Mouse (Mus musculus): ENCODE data around the gene Tmem141.

Gene Tmem141

DNA sequence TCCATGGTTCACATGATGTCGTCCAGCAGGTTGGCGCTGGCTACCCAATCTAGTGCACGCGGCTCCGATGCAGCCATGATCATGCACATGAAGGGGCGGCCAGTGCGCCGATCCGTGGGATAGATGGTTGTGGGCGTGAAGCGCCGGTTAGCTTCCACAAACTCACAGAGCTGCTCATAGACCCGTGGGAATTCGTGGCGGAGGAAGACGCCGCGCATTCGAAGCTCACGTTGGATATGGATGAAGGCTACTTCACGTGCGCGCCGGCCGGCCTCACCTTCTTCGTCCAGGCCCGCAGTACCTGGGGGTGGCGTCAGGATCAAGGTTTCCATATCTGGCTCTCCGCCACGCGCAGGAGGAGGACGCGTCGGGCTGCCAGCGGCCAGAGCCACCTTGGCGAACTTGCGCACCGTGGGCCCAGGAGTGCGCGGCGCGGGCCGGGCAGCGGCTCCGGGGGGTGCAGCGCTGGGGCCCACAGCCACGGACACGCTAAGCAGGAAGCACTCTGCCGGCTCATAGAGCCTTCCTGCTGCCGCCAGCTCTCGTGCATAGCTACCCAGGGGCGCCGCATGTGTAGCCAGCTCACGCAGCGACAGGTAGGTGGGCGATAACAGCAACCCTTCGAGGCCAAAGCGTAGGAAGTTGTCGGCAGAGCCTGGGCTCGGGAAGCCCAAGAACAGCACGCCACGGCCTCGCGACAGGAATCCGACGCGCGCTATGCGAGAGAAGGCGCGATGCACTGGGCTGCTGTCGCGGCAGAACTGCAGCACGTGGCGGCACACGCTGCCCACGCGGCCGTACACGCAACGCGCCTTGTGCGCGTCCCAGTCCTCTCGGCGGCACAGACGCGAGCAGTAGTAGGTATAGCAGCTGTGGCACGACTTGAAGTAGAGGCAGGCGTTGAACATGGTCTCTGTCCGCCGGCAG, 44.6 kb downstream of the Tmem141 start:
- no peak for DNase-seq

DNA sequence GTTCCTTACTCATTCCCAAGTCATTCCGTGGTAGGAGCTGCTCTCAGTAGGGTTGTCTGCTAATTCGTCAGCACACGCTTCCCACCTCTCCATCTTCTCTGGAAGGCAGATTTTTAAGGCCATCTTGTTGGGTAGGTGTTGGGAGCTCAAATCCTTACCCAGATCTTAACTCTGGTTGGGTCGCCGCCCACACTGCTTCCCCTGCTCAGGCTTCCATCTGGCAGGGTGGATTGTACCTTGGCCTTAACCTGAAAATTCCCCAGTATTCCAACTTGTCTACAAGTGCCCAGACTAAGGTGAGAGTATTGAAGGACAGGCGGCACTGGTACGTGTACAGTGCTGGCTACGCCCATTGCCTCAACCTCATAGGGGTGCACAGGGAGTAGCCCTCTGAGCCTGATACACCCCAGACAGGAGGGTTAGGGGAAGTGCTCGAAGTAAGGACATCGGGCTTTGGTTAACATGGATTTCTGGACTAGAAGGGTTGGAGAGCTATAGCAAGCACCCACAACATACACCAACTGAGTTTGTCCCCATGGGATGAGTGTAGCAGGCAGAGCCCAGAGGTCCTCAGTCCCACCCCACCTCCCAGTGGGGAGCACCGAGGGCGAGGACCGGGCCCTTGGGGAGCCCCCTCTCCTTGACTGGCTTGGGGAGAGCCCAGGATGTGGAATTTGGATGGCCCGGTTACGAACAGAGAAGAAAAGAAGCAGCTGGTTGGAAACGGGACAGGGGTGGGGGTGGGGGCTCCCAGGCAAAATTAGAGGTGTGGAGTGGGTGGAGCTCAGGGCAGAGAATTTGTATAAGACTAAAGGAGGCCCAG, 45.6 kb downstream of the Tmem141 start:
- DNase-seq, result no peak

DNA sequence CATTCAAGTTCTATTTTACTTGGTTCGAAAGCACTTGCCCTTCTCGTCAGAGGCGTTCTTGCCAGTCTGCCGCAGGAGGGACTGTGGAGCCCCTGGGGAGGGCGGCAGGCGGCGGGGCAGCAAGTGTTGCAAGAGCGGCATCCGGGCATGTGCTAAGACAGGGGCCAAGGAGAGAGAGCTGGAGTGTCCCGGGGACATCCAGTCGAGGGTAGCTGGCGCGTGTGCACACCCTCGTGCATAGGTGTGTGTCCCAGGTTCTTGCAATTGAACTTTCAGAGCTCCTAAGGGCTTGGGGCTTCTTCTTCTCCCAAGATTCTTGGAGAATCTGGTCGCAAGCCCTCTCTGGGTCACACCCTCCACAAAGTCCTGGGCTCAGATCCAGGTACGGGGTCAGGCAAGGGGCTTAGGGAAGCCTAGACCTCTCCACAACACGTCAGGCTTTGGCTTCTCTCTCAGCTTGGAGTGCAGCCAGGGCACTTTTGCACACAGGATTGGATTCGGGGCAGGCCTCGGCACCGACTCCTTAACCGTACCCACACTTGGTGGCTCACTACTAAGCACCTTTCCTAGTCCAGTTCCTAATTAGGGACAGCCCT, 46.3 kb downstream of the Tmem141 start:
- peak in 1 of 2 experiments; percentile 54 for DNase-seq

DNA sequence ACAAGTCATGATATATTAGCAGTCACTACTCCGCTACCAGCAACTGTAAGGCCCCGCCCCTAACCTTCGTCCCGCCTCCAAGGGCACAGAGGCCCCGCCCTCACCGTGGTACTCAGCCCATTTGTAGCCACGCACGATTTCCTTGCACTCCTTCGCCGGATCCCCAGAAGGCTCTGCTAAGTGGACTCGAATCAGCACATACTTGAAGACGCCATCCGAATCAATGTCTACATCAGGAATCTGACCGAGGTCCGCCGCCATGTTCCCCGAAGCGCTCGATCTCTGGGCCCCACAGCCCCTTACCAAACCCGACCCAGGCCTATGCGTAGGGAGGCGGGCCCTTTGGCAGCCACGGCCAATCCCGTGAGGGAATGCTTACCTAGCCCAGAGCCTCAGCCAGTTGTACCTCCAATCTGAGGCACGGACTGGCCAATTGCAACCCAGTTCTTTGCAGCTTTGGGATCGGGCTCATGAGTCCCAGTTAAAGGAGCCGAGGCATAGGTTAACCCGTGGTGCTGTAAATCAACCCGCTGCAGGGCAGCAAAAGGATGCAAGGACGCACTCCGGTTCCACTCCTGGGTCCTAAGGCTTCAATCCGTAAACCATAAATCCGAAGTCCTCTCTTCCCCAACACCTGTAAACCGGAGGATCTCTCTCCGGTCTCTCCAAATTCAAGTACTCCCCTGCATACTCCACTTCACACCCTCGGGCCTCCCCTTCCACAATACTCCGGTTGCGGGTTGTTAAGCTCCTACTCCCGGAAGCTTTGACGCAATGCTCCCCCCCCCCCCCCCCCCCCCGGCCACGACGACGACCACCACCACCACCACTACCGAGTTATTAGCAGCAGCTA, 47.0 kb downstream of the Tmem141 start, which contains the start of the genes Mamdc4 and Phpt1:
Mamdc4 (minus strand) TSS at position 267 of the 853 bp plus-strand sequence.
Phpt1 (minus strand) TSS at position 646 of the 853 bp plus-strand sequence.
- peak; percentile 97 for DNase-seq

DNA sequence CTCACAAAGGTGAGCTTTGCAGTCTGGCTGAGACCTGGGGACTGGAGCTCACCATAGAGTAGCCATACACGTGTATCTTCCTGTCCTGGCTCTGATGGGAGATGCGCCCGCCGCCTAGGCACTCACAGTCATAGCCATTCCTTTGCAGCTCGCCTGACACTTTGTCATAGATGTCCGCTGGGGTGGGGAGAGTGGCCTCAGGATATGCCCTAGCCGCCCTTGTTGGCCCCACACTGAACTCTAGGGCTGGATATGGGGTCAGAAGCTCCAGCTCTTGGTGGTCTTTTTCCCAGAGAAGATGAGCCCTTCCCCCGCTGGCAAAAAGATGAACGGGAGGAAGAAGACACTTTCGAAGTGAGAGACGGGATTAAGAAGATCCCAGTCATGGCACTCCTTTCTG, 47.7 kb downstream of the Tmem141 start:
- DNase-seq, result no peak

DNA sequence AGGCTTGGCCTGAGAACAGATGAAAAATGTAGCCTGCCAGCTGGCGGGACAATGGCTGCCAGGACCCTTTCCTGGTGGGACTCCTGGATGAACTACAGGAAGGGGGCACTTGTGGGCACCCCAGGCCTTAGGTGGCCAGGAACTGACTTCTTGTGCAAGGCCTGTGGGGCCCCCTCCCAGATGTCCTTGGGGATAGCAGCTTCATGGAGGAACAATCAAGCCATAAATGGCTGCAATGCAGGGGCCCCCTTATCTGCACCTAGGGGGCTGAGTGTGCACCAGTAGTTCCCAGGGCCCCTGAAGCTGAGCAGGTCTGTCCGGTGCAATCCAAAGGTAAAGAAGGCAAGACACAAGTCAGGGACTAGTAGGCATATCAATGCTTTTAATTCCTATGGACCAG, 48.7 kb downstream of the Tmem141 start:
- DNase-seq, result no peak

DNA sequence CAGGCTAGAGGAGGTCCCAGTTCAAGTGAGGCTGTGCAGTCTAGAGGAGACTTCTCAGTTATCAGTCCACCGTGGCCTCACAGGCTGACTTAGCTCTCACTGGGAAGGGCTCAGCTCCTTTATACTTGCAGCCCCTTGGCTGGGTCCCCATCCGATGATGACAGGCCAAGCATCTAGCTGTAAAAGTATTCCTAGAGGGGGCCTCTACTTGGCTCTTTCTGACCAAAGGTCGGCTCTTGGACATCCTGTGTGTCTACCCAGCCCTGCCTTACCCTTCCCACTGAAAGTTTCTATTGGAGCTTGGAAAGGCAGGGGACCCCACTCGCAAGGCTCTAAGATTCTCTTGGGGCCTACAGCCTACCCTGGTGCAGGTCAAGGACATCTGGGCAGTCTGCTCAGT, 50.6 kb downstream of the Tmem141 start:
- no peak for DNase-seq

All from lung, adult 18-20 months (tissue).